Mouse (Mus musculus) limb, embryonic 11.5 days (tissue): Measurements from ENCODE around the gene Spink2. TPM values are rescaled to one million over a fixed set of nuclear protein-coding genes. Genes with fewer than 3 reads are reported as not detected.

ENCODE experiments used
- ATAC-seq: fragments of 200-750 bp; cut with Nextera tagmentation; 2 replicates; pipeline ENCODE4 v1.8.0; 2017; ENCODE audit warnings: low read depth; ENCODE audit not compliant: insufficient number of reproducible peaks, low FRiP score, low TSS enrichment
- DNase-seq: peaks from one replicate; pipeline ENCODE4 v3.0.0-alpha.2; 2015; ENCODE audit warnings: low spot score
- H3K27ac ChIP-seq: fragments of 300-500 bp; sonication (generic); replicated peaks from 2 replicates; pipeline ENCODE4 v1.5.1; 2014; ENCODE audit warnings: low read depth, mild to moderate bottlenecking, low read length
- H3K27me3 ChIP-seq: fragments of 300-500 bp; sonication (generic); 2 replicates; pipeline ENCODE4 v1.6.1; 2014; ENCODE audit warnings: mild to moderate bottlenecking, low read length, mixed read lengths; ENCODE audit not compliant: control insufficient read depth, insufficient read depth
- H3K36me3 ChIP-seq: fragments of 300-500 bp; sonication (generic); 2 replicates; pipeline ENCODE4 v1.6.1; 2014; ENCODE audit warnings: mild to moderate bottlenecking, low read length, moderate library complexity, mixed read lengths; ENCODE audit not compliant: control insufficient read depth, insufficient read depth
- H3K4me1 ChIP-seq: fragments of 300-500 bp; sonication (generic); 2 replicates; pipeline ENCODE4 v1.6.1; 2014; ENCODE audit warnings: low read length, mixed read lengths; ENCODE audit not compliant: control insufficient read depth, insufficient read depth
- H3K4me2 ChIP-seq: fragments of 300-500 bp; sonication (generic); 2 replicates; pipeline ENCODE4 v1.6.1; 2014; ENCODE audit warnings: low read depth, mild to moderate bottlenecking, moderate library complexity; ENCODE audit not compliant: severe bottlenecking
- H3K4me3 ChIP-seq: fragments of 300-500 bp; sonication (generic); 2 replicates; pipeline ENCODE4 v1.5.1; 2014; ENCODE audit warnings: low read depth, low read length
- H3K9ac ChIP-seq: fragments of 300-500 bp; sonication (generic); 2 replicates; pipeline ENCODE4 v1.6.1; 2014; ENCODE audit warnings: mild to moderate bottlenecking, low read length
- H3K9me3 ChIP-seq: fragments of 300-500 bp; sonication (generic); 2 replicates; pipeline ENCODE4 v1.6.1; 2016; ENCODE audit warnings: low read length; ENCODE audit not compliant: control insufficient read depth
- WGBS: fragments of 180-500 bp; shearing (Covaris S2); extraction: QIAGEN DNeasy Blood & Tissue Kit; methylation state at CpG from one replicate; pipeline ENCODE4 v1.1.7; 2014; 5-methylcytosine and 5-hydroxymethylcytosine counted together
- polyA plus RNA-seq: library from polyadenylated mRNA; unstranded; fragments of >200 nt; fragmentation: Nextera tagmentation; extraction: Ambion mirVana; gene quantifications from 2 replicates; pipeline ENCODE4 v1.2.1, GENCODE M21; 2014

Gene Spink2
- polyA plus RNA-seq, result 0.33 and 1.8 TPM in 2 replicates

GRCm38 (mm10) chr5:77211236-77211635 lies at the start of gene Spink2:
Gene Spink2 (minus strand): TSS chr5:77211471.
- ATAC-seq, result peak; percentile 72; the same call in 1 of the 2 replicates
- WGBS, result 3% methylated on average over 18 of the region's 18 CpGs
- no peaks in the 10 kb centered on the region for H3K9me3 ChIP-seq
- H3K4me3 ChIP-seq, result peak within 1 kb of the TSS; percentile 28
- H3K4me1 ChIP-seq, result no peaks in the 10 kb centered on the region
- no peaks in the 10 kb centered on the region for H3K36me3 ChIP-seq
- no peaks in the 10 kb centered on the region for H3K27me3 ChIP-seq
- H3K4me2 ChIP-seq, result peak within 1 kb of the TSS; percentile 69
- no peak within 1 kb of the TSS for H3K27ac ChIP-seq
- H3K9ac ChIP-seq, result peak within 1 kb of the TSS; percentile 49; the same call in 1 of the 2 replicates
- DNase-seq, result peak; percentile 75

GRCm38 (mm10) chr5:77260141-77260540 lies 48.9 kb upstream of the Spink2 start:
- Histone ChIP-seq H3K4me3 (no peak overlapping the region), H3K27me3 (no peaks in the 10 kb centered on the region), H3K4me2 (no peak overlapping the region), H3K9ac (no peak overlapping the region), H3K9me3 (no peaks in the 10 kb centered on the region), H3K27ac (no peak overlapping the region), H3K36me3 (no peaks in the 10 kb centered on the region), H3K4me1 (no peaks in the 10 kb centered on the region)
- 56% methylated on average over 6 of the region's 6 CpGs for WGBS
- no peak for ATAC-seq
- no peak for DNase-seq

GRCm38 (mm10) chr5:77259315-77259714 lies 48.0 kb upstream of the Spink2 start:
- ATAC-seq (no peak), DNase-seq (no peak)
- Histone ChIP-seq H3K9me3 (no peaks in the 10 kb centered on the region), H3K4me3 (no peak overlapping the region), H3K27me3 (no peaks in the 10 kb centered on the region), H3K4me2 (no peak overlapping the region), H3K9ac (no peak overlapping the region), H3K4me1 (no peaks in the 10 kb centered on the region), H3K36me3 (no peaks in the 10 kb centered on the region), H3K27ac (no peak overlapping the region)

- 88% methylated on average over 3 of the region's 3 CpGs for WGBS
- Histone ChIP-seq H3K4me1 (no peaks in the 10 kb centered on the region), H3K4me3 (no peak overlapping the region), H3K27ac (no peak overlapping the region), H3K9me3 (no peaks in the 10 kb centered on the region), H3K36me3 (no peaks in the 10 kb centered on the region), H3K27me3 (no peaks in the 10 kb centered on the region), H3K4me2 (no peak overlapping the region), H3K9ac (no peak overlapping the region)
- no peak for ATAC-seq
- no peak for DNase-seq
These were observed 46.3 kb upstream of the Spink2 start for GRCm38 (mm10) chr5:77257603-77258002.

GRCm38 (mm10) chr5:77254402-77254801 lies 43.1 kb upstream of the Spink2 start:
- H3K9ac ChIP-seq, result no peak overlapping the region
- no peaks in the 10 kb centered on the region for H3K27me3 ChIP-seq
- H3K4me3 ChIP-seq, result no peak overlapping the region
- H3K4me1 ChIP-seq, result no peaks in the 10 kb centered on the region
- H3K27ac ChIP-seq, result no peak overlapping the region
- WGBS, result 78% methylated on average over 3 of the region's 3 CpGs
- H3K36me3 ChIP-seq, result no peaks in the 10 kb centered on the region
- DNase-seq (no peak), ATAC-seq (no peak)
- H3K9me3 ChIP-seq, result no peaks in the 10 kb centered on the region
- H3K4me2 ChIP-seq, result no peak overlapping the region

GRCm38 (mm10) chr5:77253154-77253553 lies 41.9 kb upstream of the Spink2 start:
- DNase-seq (no peak), ATAC-seq (no peak)
- no peaks in the 10 kb centered on the region for H3K27me3 ChIP-seq
- no peak overlapping the region for H3K9ac ChIP-seq
- no peak overlapping the region for H3K27ac ChIP-seq
- H3K36me3 ChIP-seq, result no peaks in the 10 kb centered on the region
- H3K9me3 ChIP-seq, result no peaks in the 10 kb centered on the region
- H3K4me2 ChIP-seq, result no peak overlapping the region
- 84% methylated on average over 1 of the region's 1 CpGs for WGBS
- no peaks in the 10 kb centered on the region for H3K4me1 ChIP-seq
- H3K4me3 ChIP-seq, result no peak overlapping the region

- Histone ChIP-seq H3K9me3 (no peaks in the 10 kb centered on the region), H3K27ac (no peak overlapping the region), H3K9ac (no peak overlapping the region), H3K4me3 (no peak overlapping the region), H3K4me2 (no peak overlapping the region), H3K27me3 (no peaks in the 10 kb centered on the region), H3K4me1 (no peaks in the 10 kb centered on the region), H3K36me3 (no peaks in the 10 kb centered on the region)
- DNase-seq (no peak), ATAC-seq (no peak)
- WGBS, result 68% methylated on average over 8 of the region's 8 CpGs
These were observed 41.0 kb upstream of the Spink2 start for GRCm38 (mm10) chr5:77252115-77252827.

- Histone ChIP-seq H3K9me3 (no peaks in the 10 kb centered on the region), H3K27ac (no peak overlapping the region), H3K36me3 (no peaks in the 10 kb centered on the region), H3K27me3 (no peaks in the 10 kb centered on the region), H3K9ac (no peak overlapping the region), H3K4me1 (no peaks in the 10 kb centered on the region), H3K4me3 (no peak overlapping the region), H3K4me2 (no peak overlapping the region)
- ATAC-seq (no peak), DNase-seq (no peak)
- 49% methylated on average over 5 of the region's 5 CpGs for WGBS
These were observed 40.4 kb upstream of the Spink2 start for GRCm38 (mm10) chr5:77251656-77252055.

- Histone ChIP-seq H3K9ac (no peak overlapping the region), H3K4me2 (no peak overlapping the region), H3K27ac (no peak overlapping the region), H3K36me3 (no peaks in the 10 kb centered on the region), H3K27me3 (no peaks in the 10 kb centered on the region), H3K4me3 (no peak overlapping the region), H3K4me1 (0 out of 2 replicates have a peak, but pooled peaks cover 3% of the 10 kb centered on the region), H3K9me3 (no peaks in the 10 kb centered on the region)
- ATAC-seq (no peak), DNase-seq (no peak)
- WGBS, result 67% methylated on average over 9 of the region's 9 CpGs
These were observed 38.8 kb upstream of the Spink2 start for GRCm38 (mm10) chr5:77250083-77250482.
